Mouse (Mus musculus) ES-CJ7 (cell line): ENCODE results near the gene Tcf12.

Experiments used
- DNase-seq: peaks from one replicate; pipeline ENCODE4 v3.0.0; 2011; ENCODE audit warnings: low read depth, low spot score

Gene Tcf12

DNA sequence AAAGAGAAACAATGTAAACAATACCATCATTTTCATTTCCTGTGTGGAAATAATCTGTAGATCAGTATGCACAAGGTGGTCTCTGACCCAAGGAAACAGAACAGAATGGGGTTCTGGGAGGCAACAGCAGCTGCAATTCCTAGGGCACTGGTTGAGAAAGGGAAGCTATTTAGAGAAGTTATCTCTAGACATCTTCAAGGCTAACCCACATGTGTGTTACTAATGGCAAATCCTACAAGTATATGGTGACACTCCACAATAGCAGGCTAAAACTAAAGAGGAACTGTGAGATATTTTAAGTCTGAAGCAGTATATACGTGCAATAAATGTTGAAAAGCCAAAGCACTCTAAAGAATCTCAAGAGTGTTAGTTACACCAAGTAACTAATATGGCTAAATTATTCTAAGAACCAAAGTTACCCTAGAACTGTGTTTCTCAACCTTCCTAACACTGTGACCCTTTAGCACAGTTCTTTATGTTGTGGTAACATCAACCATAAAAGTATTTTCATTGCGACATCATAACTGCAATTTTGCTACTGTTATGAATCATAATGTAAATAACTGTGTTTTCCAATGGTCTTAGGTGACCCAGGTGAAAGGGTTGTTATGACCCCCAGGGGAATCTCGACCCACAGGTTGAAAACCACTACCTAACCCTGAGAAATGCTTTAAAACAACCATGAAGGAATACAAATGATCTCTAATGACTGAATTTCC lies 22.6 kb downstream of the Tcf12 start:
- no peak for DNase-seq

DNA sequence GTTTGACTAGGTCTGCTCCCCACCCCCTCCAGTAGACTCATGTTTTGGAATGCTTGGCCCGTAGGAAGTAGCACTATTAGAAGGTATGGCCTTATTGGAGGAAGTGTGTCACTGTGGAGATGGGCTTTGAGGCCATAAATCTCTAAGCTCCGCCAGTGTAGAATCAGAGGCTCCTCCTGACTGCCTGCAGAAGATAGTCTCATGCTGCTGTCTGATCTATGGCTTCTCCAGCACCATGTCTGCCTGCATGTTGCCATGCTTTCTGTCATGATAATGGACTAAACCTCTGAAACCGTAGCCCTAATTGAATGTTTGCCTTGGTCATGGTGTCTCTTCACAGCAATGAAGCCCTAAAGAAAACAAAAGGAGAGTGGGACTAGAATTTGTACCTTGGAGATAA lies 26.7 kb downstream of the Tcf12 start:
- no peak for DNase-seq

DNA sequence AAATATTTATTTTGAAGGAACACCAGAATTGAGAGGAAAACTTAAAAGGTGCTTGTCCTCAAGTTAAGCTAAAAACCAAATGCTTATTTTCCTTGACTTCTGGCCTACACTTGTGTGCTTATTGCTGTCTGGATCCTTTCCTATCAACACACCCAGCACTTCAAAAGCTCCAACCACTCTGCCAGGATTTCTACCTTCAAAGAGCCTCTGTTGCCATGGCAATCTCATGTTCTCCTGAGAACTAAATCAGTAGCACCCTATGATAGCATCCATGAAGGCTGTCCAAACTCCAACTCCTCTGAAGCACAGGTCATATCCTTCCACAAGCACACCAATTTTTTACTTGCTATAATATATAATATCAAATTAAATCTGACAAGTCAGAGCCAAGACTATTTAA lies 27.5 kb downstream of the Tcf12 start:
- no peak for DNase-seq

DNA sequence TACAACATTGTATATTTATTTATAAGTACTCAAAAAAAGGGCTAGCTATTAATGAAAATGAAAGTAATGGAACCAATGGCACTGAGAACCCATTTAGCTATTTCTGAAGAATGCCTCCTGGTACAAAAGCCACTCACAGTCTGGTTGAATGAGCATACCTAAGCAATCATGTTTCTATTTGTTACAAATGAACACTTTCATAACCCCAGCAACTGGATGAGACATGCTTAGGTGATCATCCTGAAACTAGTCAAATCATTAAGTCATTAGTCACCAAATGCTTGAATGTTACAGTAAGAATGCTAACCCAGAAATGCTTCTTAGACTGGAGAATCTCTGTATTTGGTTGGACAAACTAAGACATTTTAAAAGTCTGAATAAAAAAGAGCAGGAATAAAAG lies 35.5 kb downstream of the Tcf12 start:
- no peak for DNase-seq

DNA sequence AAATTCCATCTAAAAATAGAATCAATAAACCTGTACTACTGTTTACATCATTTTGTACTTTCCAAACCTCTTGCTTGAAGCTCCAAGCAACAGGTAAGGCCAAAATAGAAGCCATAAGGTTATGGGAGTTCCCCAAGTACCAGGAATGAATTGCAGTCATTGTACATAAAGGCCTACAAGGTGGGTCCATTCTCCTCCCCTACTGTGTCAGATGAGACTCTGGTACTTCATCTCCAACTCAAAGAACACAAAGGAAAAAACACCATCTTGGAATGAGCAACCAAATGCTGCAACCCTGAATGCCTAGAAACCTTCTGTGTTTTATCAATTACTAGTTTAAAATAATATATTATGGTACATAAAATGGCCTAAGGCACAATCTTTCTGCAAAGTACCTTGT lies 45.5 kb downstream of the Tcf12 start:
- peak; percentile 60 for DNase-seq

DNA sequence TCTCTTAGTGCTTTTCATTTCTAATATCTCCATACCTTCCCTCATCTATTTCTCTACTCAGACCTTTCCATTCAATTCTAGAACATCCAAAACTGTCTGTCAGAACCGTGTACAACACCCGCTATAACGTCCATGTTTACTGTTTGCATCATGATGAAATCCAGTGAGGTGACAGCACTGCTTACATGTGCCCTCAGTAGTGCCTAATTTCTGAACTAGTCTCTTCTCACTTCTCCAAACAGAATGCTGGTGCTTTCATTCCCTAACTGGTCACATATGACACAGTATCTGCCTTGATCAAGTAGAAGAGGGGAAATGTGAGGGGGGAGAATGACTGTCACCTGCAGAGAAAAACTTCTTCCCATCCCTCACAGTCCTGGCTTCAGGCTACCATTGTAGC lies 58.5 kb downstream of the Tcf12 start:
- no peak for DNase-seq

DNA sequence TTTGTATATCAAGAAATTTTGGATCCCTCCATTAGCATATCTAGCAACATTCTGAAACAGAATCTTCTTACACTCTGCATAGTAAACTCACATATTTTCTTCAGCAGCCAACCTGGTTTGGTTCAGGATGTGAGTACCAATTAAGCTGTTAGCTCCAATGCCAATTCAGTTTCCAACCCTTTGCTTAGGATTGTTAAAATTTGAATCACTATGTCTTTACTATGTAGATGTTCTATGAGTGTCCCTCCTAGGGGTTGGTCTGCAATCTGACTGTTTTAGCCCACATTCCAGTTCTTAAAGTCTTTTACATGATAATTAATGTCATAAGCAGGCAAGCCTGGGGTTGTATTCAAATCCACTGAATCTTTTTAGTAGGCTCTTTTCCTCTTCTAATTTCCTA lies 71.5 kb downstream of the Tcf12 start:
- DNase-seq = peak; percentile 14

DNA sequence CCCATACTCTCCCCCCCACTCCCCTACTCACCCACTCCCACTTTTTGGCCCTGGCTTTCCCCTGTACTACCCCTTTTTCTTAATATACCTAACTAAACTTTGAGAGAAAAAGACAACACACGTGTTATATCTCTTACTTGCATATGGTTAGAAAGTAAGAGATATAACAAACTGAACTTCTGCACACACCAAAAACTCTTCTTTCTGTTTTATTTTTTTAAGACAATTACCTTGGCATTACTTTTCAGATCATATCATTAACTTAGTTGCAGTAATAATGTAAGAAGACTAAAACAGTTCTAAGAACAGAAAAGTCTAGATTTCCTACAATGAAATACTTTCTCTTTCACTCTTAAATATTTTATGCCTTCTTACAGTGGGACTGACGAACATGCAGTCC lies 72.3 kb downstream of the Tcf12 start:
- no peak for DNase-seq

DNA sequence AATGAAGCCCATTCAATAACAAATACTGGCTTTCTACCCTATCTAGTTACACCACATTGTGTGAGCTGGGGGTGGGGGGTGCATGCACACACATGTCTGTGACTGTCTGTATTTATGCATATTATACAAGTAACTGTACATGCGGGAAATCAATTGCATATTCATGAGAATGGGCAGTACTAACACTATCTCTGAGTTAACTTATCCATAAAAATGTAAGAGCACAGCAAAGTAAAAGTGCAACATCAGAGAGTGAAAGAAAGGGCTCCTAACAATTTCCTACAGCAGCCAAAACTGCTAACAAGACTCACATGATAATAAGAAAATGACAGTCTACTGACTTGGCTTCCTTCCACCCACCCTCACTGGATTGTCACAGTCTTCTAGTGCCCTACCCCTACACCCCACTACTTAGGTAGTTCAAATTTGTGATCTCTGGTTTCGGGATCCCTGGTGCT lies 74.6 kb downstream of the Tcf12 start:
- DNase-seq = no peak

DNA sequence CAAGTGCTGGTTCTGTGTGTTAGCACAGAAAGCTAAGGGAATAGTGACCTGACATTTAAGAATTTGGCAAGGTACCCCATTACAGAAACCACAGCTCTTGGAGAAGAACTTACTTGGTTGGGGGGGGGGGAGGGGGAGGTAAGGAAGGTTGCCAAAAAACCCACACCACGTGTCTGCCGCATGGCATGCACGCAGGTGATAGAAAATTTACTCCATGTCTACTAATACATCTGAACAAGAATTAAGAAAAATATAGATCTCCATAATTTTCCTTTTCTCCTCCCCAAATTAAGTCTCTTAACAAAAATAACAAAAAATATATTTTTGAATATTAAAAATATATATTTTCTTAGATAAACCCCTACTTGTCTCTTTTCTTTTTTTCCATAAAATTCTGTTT lies 75.4 kb downstream of the Tcf12 start:
- no peak for DNase-seq

DNA sequence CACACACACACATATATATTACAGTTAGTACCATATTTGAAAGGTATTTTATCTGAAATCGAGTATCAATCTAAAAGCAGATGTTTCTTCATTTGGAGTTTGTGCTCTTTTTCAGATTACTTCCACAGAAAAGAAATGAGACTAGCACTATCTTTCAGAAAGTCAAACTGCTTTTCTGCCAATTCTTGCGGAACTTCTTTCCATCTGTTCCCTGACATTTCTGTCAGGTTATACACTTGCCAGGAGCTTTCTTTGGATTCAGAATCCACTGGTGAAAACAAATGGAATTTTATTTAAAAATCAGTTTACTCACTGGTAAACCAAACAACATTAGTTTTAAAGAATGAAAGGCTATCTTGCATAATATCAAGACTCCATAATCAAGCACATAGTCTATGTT lies 78.4 kb downstream of the Tcf12 start:
- DNase-seq = no peak

DNA sequence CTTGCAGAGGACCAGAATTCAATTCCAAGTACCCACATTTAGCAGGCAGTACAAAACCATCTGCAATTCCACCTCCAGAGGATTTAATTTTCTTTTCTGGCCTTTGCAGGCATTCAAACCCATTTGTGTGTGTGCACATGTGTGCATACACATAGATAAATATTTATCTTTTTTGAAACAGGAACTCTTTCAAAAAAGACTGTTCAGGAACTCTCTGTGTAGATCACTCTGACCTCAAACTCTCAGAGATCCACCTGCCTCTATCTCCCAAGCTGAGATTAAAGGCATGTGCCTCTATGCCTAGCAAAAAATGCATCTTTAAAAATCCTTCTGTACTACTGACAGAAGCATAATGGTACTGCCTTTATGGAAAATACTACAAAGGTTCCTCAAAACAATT lies 81.4 kb downstream of the Tcf12 start:
- no peak for DNase-seq

DNA sequence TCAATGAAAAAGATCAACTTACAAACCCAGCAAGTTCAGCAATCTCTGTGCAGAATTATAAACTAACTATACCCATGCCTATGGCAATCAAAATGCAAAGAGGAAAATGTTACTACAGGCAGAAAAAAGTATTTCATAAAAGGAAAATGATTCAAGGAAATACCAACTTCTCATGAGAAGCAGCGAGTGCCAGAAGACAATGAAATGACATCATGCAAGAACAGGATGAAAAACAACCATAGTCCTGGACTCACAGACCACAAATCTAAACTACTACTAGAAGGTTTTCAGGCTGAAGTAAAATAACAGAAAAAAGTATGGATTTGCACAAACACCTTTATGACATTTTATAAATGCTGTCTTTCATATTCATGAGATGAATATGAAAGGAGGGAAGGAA lies 82.1 kb downstream of the Tcf12 start:
- DNase-seq = no peak

DNA sequence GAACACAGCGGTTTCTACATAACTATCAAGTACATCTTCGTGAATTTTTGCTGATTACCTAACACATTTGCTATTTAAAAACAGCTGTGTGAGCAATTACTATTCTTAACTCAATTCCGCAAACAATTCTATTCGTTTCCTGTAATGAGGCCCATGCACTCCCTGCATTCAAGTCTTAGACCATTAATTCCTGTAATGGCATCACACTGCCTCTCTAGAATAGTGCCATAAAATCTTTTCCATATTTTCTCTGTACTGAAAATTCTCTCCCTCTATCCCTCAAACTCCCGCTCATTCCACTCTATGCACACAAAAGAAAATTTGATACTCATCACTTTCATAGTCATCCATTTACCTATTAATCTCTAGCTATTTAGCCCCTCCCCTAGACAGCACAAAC lies 88.4 kb downstream of the Tcf12 start:
- DNase-seq = no peak

DNA sequence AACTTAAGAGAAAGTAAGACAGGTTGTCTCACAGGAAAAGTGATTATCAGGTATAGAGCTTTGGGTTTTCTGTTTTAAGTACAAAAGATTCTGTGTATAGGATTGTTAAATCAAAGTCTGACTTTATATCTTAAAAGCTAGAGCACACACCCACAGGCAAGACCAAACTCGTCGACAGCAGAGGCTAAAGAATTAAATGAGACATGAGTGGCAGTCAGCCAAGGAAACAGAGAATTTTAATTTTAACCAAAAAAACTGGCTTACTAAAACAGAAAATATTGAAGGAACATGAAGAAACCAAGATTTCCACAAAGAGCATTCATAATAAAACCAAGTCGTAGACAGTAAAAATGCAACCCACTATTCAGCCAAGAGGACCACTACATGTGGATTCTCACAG lies 90.2 kb downstream of the Tcf12 start:
- DNase-seq = no peak

DNA sequence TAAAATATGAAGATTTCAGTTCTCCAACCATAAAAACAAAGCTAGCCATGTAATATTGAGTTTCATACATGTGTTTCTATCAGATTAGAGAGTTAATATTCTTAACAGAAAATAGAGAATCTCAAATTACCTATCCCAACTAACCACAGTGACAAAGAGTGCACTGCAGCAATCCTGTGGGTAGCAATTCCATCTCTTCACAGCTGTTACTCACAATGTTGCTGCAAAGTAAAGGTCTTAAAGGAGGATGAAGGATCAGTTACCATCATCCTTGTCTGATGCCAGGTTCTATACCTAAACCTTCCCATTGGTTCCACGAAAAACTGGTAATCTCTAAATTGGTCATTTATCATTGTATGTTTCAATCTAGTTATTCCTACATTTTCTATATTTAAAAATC lies 95.7 kb downstream of the Tcf12 start:
- no peak for DNase-seq

DNA sequence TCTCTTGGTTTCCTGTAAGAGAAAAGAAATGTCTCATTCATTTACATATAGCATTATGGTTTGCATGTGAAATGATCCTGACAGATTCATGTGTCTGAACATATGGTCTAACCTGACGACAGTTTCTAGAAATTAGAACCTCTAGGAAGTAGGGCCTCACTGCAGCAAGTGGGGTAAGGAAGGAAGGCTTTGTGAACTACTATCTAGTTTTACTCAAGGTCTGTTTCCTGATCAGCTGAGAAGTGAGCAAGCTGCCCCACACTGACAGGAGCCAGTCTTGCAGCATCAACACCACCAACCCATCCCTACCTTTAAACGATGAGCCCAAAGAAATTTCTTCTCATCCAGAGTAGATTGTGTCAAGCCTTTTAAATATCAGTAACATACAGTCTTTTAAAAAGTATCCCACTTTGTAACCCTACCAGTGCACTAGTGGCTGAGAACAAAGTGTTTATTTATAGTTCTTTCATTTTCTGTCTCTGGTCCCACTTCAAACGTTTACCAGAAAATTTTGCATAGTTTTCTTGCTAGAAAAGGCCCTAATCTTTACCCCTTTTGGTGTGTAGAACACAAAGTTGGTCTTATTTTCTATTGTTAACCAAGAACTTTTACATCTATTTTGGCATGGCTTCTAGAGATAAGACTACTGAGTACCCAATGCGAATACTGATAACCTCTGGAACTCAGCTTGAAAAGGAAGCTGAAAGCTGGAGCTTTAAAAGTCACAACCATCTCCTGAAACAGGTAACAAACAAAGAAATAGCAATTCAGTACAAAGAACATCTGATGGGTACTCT lies 96.9 kb downstream of the Tcf12 start:
- DNase-seq = no peak

DNA sequence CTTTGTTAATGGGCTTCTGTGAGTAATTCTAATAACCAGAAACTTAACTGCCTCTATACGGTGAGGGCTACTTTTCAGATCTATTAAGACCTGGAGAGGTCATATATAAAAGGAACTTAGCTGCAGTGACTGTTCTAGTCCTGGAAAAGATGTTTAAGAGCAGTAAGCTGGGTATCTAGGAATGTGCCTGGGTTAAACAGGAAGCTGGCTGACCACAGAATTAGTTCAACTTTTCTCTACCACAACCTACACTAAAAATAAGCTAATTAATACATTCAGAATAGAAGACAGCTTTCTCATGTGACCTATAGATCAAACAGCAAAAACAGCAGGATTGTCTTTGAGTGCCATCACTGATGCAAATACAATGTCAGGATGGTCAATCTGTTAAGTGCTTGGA lies 98.1 kb downstream of the Tcf12 start:
- DNase-seq = no peak

DNA sequence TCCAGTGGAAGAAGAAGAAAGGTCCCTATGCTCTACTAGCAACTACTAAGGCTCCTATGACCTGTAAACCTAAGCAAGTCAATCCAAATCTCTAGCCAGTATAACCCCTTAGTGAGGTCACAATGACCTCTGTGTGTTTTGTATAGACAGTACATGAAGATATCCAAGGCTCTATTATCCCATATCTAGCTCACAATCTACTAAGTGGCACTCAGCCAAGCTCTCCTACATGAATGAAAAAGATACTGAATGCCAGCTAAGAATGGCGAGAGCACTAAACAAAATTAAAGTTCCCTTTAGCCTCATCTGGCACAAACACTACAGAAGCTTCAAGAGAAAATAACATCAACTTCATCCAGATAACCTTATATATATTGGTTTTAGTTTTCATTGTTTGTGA lies 103.0 kb downstream of the Tcf12 start:
- no peak for DNase-seq

DNA sequence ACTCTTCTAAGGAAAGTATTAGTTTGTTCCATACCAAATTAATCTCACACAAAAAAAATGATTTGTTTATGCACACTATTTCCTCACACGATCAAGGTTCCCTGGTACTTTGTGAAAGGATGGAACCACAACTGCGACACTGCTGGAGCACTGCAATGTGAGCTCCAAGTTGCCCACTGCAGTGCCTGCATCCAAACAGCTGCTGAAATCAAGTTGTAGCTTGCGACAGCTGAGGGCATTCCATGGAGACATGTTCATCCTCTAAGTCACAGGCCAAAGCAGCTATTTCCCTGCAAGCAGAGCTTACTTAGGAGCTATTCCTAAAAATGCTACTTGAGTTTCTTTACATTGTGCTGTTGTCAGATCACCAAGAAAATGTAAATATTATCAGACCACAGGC lies 120.5 kb downstream of the Tcf12 start:
- DNase-seq = no peak

DNA sequence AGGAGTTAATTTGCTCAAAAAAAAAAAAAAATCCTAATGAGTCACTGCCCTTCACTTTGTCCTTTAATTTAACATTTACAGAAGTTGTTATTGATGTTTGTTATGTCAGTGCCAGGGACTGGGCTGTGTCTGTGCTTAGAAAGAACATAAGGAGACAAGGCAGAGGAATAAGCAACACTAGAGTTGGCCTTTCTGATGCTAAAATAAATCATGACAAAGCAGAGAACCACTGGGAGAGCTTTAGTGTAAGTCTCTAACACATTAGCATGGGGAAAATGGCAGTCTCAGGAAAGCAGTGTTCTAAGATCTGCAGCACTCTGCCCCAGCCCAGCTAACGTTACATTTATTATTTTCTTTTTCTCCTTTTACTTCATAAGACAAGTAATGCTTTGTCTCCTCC lies 121.3 kb downstream of the Tcf12 start:
- DNase-seq = peak; percentile 13

DNA sequence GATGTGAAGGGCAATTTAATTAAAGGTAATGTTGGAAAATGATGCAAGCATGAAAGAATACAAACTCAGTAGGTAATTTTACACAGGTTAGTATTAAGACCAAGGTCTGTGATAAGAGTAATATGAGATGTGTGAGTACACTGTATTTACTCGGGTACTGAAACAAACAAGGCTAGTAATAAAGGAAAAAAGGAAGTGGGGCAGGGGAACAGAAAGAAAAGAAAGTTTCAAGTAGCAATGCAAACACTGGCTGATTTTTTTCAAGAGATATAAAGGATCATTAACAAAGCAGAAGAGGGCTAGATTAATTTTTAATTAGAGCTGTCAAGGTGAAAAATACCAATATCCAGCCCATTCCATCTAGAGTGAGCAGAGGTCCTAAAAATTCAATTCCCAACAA lies 122.0 kb downstream of the Tcf12 start:
- DNase-seq = no peak

DNA sequence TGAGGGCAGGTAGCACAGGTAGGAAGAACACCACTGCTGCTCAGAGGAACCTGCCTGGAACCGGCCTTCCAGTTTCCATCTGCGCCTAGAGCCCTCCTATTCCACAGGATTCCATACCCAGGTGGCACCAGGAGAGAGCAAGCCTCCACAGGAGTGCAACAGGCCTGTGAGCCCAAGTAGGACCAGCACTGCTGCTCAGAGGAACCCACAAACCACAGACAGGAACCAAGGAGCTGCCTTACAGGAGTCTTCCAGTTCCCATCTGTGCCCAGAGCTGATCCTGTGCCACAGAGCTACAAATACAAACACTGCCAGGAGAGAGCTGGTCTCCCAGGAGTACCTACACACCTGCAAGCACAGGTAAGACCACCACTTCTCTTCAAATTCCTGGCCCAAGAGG lies 125.0 kb downstream of the Tcf12 start:
- DNase-seq = no peak
